Mouse (Mus musculus): ENCODE results near the gene Upk2.

- TF ChIP-seq CTCF (IDR thresholded peaks at IDR 0.05; ENCODE audit: borderline replicate concordance, extremely low read depth, insufficient read depth, insufficient read length) (no peak), POLR2A (IDR thresholded peaks at IDR 0.05; ENCODE audit: borderline replicate concordance, extremely low read depth, insufficient read depth, insufficient read length, poor library complexity, severe bottlenecking) (no peak)
Measured at GRCm38 (mm10) chr9:44486741-44487421, 32.1 kb upstream of the Upk2 start.
